ENCODE assay signal across 27 mouse cellular contexts in genomic region chr12:98501045-98501444, GRCm38 (mm10).
DNase-seq lines count a peak whose midpoint lies in the region; ATAC-seq lines count a peak whose summit lies in the region.
"Had no signal": no experiment of that assay in that cellular context is flagged by ENCODE, and none has a peak within 500 bp of the region (broad histone marks: within the 10 kb centered on the region; RNA-seq: fewer than 3 reads in every experiment).

No protein-coding gene starts in this region.

- H3K4me2 ChIP-seq in embryonic facial prominence, embryonic 14.5 days (ENCODE audit: low read depth, low read length): no peak overlapping the region
- H3K4me2 ChIP-seq in midbrain, embryonic 13.5 days (replicated peaks): no peak overlapping the region
- no peak overlapping the region for H3K4me2 ChIP-seq in midbrain, embryonic 16.5 days (ENCODE audit: low read length)
- H3K4me2 ChIP-seq: heart, embryonic 12.5 days; hindbrain, embryonic 15.5 days; kidney, embryonic 15.5 days; limb, embryonic 12.5 days; liver, embryonic 11.5 days had no signal

- H3K36me3 ChIP-seq in embryonic facial prominence, embryonic 14.5 days (ENCODE audit: control insufficient read depth, insufficient read depth, low read length): no peaks in the 10 kb centered on the region
- no peaks in the 10 kb centered on the region for H3K36me3 ChIP-seq in embryonic facial prominence, embryonic 10.5 days (replicated peaks)
- peaks cover 18% of the 10 kb centered on the region for H3K36me3 ChIP-seq in midbrain, embryonic 13.5 days
- H3K36me3 ChIP-seq in midbrain, embryonic 10.5 days: peaks cover 20% of the 10 kb centered on the region
- H3K36me3 ChIP-seq in midbrain, embryonic 16.5 days (ENCODE audit: control insufficient read depth, insufficient read depth, low read length): 0 out of 2 replicates have a peak, but pooled peaks cover under 1% of the 10 kb centered on the region
- H3K36me3 ChIP-seq: forebrain, embryonic 10.5 days; heart, embryonic 12.5 days; hindbrain, embryonic 15.5 days; kidney, embryonic 15.5 days; limb, embryonic 12.5 days had no signal

- 85% methylated on average over 4 of the region's 4 CpGs for WGBS in embryonic facial prominence, embryonic 14.5 days
- WGBS in embryonic facial prominence, embryonic 10.5 days: 95% methylated on average over 4 of the region's 4 CpGs
- WGBS in midbrain, embryonic 13.5 days: 85% methylated on average over 4 of the region's 4 CpGs
- 98% methylated on average over 4 of the region's 4 CpGs for WGBS in midbrain, embryonic 10.5 days
- 82% methylated on average over 4 of the region's 4 CpGs for WGBS in midbrain, embryonic 16.5 days

- no peaks in the 10 kb centered on the region for H3K4me1 ChIP-seq in embryonic facial prominence, embryonic 14.5 days (ENCODE audit: control insufficient read depth, insufficient read depth, low read length)
- H3K4me1 ChIP-seq in embryonic facial prominence, embryonic 10.5 days: no peaks in the 10 kb centered on the region
- peaks cover 32% of the 10 kb centered on the region for H3K4me1 ChIP-seq in midbrain, embryonic 13.5 days (replicated peaks)
- H3K4me1 ChIP-seq in midbrain, embryonic 10.5 days: no peaks in the 10 kb centered on the region; the same call in 1 of the 2 replicates
- peaks cover 9% of the 10 kb centered on the region for H3K4me1 ChIP-seq in midbrain, embryonic 16.5 days (ENCODE audit: control insufficient read depth, insufficient read depth, low read length)
- H3K4me1 ChIP-seq: forebrain, embryonic 10.5 days; heart, embryonic 12.5 days; kidney, embryonic 15.5 days; limb, embryonic 12.5 days had no signal

- H3K9me3 ChIP-seq in embryonic facial prominence, embryonic 14.5 days (ENCODE audit: control insufficient read depth, low read length): no peaks in the 10 kb centered on the region
- H3K9me3 ChIP-seq in embryonic facial prominence, embryonic 10.5 days: no peaks in the 10 kb centered on the region
- no peaks in the 10 kb centered on the region for H3K9me3 ChIP-seq in midbrain, embryonic 13.5 days
- H3K9me3 ChIP-seq in midbrain, embryonic 10.5 days (replicated peaks): no peaks in the 10 kb centered on the region
- H3K9me3 ChIP-seq in midbrain, embryonic 16.5 days (replicated peaks; ENCODE audit: control insufficient read depth, low read length, poor library complexity, severe bottlenecking): no peaks in the 10 kb centered on the region
- H3K9me3 ChIP-seq: forebrain, embryonic 10.5 days; hindbrain, embryonic 15.5 days; kidney, embryonic 15.5 days; limb, embryonic 12.5 days had no signal

- ATAC-seq in embryonic facial prominence, embryonic 14.5 days (ENCODE audit: low read depth): peak; percentile 47; the same call in 1 of the 2 replicates
- ATAC-seq in midbrain, embryonic 13.5 days: no peak
- ATAC-seq in midbrain, embryonic 16.5 days: no peak
- ATAC-seq: CD4-positive, CD25-positive, alpha-beta regulatory T cell, adult 4 months; forebrain, embryonic 16.5 days; intestine, postnatal 0 days; liver, postnatal 0 days; lung, postnatal 0 days had no signal

- H3K27ac ChIP-seq in embryonic facial prominence, embryonic 14.5 days (replicated peaks; ENCODE audit: low read depth, low read length): no peak overlapping the region
- H3K27ac ChIP-seq in embryonic facial prominence, embryonic 10.5 days (replicated peaks): no peak overlapping the region
- peak overlapping the region; percentile 57 for H3K27ac ChIP-seq in midbrain, embryonic 13.5 days
- H3K27ac ChIP-seq in midbrain, embryonic 10.5 days (replicated peaks): no peak overlapping the region
- H3K27ac ChIP-seq in midbrain, embryonic 16.5 days (ENCODE audit: low read length): peak overlapping the region; percentile 60; the same call in 1 of the 2 replicates
- H3K27ac ChIP-seq: forebrain, embryonic 10.5 days; kidney, embryonic 15.5 days; limb, embryonic 12.5 days; macrophage; stomach, postnatal 0 days had no signal

- no peaks in the 10 kb centered on the region for H3K27me3 ChIP-seq in embryonic facial prominence, embryonic 14.5 days (replicated peaks; ENCODE audit: control insufficient read depth, insufficient read depth, low read length)
- H3K27me3 ChIP-seq in embryonic facial prominence, embryonic 10.5 days (replicated peaks; ENCODE audit: low read depth, poor library complexity, severe bottlenecking): no peaks in the 10 kb centered on the region
- no peaks in the 10 kb centered on the region for H3K27me3 ChIP-seq in midbrain, embryonic 13.5 days
- H3K27me3 ChIP-seq in midbrain, embryonic 10.5 days (ENCODE audit: low read depth, poor library complexity, severe bottlenecking): no peaks in the 10 kb centered on the region
- no peaks in the 10 kb centered on the region for H3K27me3 ChIP-seq in midbrain, embryonic 16.5 days (ENCODE audit: control insufficient read depth, insufficient read depth, low read depth, low read length)
- H3K27me3 ChIP-seq: heart, embryonic 12.5 days; hindbrain, embryonic 15.5 days; kidney, embryonic 15.5 days; limb, embryonic 12.5 days had no signal

- H3K4me3 ChIP-seq in embryonic facial prominence, embryonic 14.5 days (ENCODE audit: low read depth, low read length): no peak overlapping the region
- no peak overlapping the region for H3K4me3 ChIP-seq in embryonic facial prominence, embryonic 10.5 days
- H3K4me3 ChIP-seq in midbrain, embryonic 13.5 days (replicated peaks): no peak overlapping the region
- no peak overlapping the region for H3K4me3 ChIP-seq in midbrain, embryonic 10.5 days
- H3K4me3 ChIP-seq in midbrain, embryonic 16.5 days (ENCODE audit: low read depth, low read length): no peak overlapping the region
- H3K4me3 ChIP-seq: forebrain, embryonic 10.5 days; heart, embryonic 12.5 days; hindbrain, embryonic 15.5 days; kidney, embryonic 15.5 days; limb, embryonic 12.5 days had no signal

- no peak overlapping the region for H3K9ac ChIP-seq in embryonic facial prominence, embryonic 14.5 days (ENCODE audit: low read depth, low read length)
- no peak overlapping the region for H3K9ac ChIP-seq in midbrain, embryonic 13.5 days (replicated peaks)
- H3K9ac ChIP-seq in midbrain, embryonic 16.5 days (ENCODE audit: low read depth, low read length): no peak overlapping the region
- H3K9ac ChIP-seq: heart, embryonic 12.5 days; hindbrain, embryonic 15.5 days; kidney, embryonic 15.5 days; limb, embryonic 12.5 days; liver, postnatal 0 days had no signal

- DNase-seq in embryonic facial prominence, embryonic 14.5 days (ENCODE audit: low spot score): no peak
- no peak for DNase-seq in embryonic facial prominence, embryonic 10.5 days (ENCODE audit: low spot score)
- no peak for DNase-seq in midbrain, embryonic 10.5 days (ENCODE audit: low spot score)
- no peak for DNase-seq in thymus, postnatal 4 days
- no peak for DNase-seq in right cerebral cortex, postnatal 36 days (ENCODE audit: low spot score in 2 of 2)
- DNase-seq: adrenal gland, postnatal 25 days; cerebellum, postnatal 10 days; gastrocnemius, postnatal 10 days; heart, postnatal 10 days; kidney, postnatal 36 days; liver, postnatal 0 days; right cerebral cortex, adult 18-20 months; thymus, adult 2 months had no signal

Comparison
In these comparisons a context has a peak if more than half of its experiments do, and no peak if none do; other contexts are left out.
1. H3K27ac ChIP-seq: peak in midbrain, embryonic 13.5 days (single experiment) and midbrain, embryonic 16.5 days (single experiment); none in embryonic facial prominence, embryonic 14.5 days (single experiment), embryonic facial prominence, embryonic 10.5 days (single experiment) and midbrain, embryonic 10.5 days (single experiment).